Mouse (Mus musculus) intestine, postnatal 0 days (tissue): ENCODE results near the gene Gstp3. TPM values are rescaled to one million over a fixed set of nuclear protein-coding genes. Genes with fewer than 3 reads are reported as not detected.
"Not testable (repeated sequence)": the region's sequence is repeated elsewhere in the genome, so short reads cannot be mapped to it uniquely, and the experiment has no call there.

ENCODE experiments used
- ATAC-seq: fragments of 200-750 bp; cut with Nextera tagmentation; 2 replicates; pipeline ENCODE4 v1.8.0; 2017; ENCODE audit warnings: mild to moderate bottlenecking, moderate TSS enrichment, moderate library complexity
- H3K27ac ChIP-seq: fragments of 300-500 bp; sonication (generic); 2 replicates; pipeline ENCODE4 v1.5.1; 2014; ENCODE audit warnings: mild to moderate bottlenecking, low read depth, low read length, moderate library complexity
- H3K27me3 ChIP-seq: fragments of 300-500 bp; sonication (generic); replicated peaks from 2 replicates; pipeline ENCODE4 v1.6.1; 2014; ENCODE audit warnings: low read length, mixed read lengths; ENCODE audit not compliant: control insufficient read depth, insufficient read depth
- H3K36me3 ChIP-seq: fragments of 300-500 bp; sonication (generic); 2 replicates; pipeline ENCODE4 v1.6.1; 2014; ENCODE audit warnings: mild to moderate bottlenecking, moderate library complexity; ENCODE audit not compliant: control insufficient read depth, insufficient read depth
- H3K4me1 ChIP-seq: fragments of 300-500 bp; sonication (generic); replicated peaks from 2 replicates; pipeline ENCODE4 v1.6.1; 2014; ENCODE audit warnings: antibody characterized with exemption, low read length, mixed read lengths; ENCODE audit not compliant: control insufficient read depth, insufficient read depth
- H3K4me2 ChIP-seq: fragments of 300-500 bp; sonication (generic); replicated peaks from 2 replicates; pipeline ENCODE4 v1.6.1; 2014; ENCODE audit warnings: low read depth, mild to moderate bottlenecking, moderate library complexity
- H3K4me3 ChIP-seq: fragments of 300-500 bp; sonication (generic); 2 replicates; pipeline ENCODE4 v1.5.1; 2014; ENCODE audit warnings: low read depth, low read length
- H3K9ac ChIP-seq: fragments of 300-500 bp; sonication (generic); 2 replicates; pipeline ENCODE4 v1.6.1; 2014; ENCODE audit warnings: mild to moderate bottlenecking, low read depth, low read length
- H3K9me3 ChIP-seq: fragments of 300-500 bp; sonication (generic); 2 replicates; pipeline ENCODE4 v1.6.1; 2016; ENCODE audit warnings: mixed run types; ENCODE audit not compliant: control insufficient read depth
- CTCF ChIP-seq: sonication (generic); IDR thresholded peaks from 2 replicates; pipeline ENCODE4 v1.5.1; 2016; ENCODE audit warnings: low read depth, mild to moderate bottlenecking, control low read depth, antibody characterized with exemption, moderate library complexity
- WGBS: fragments of 180-500 bp; shearing (Covaris S2); extraction: QIAGEN DNeasy Blood & Tissue Kit; methylation state at CpG from one replicate; pipeline ENCODE4 v1.1.7; 2014; 5-methylcytosine and 5-hydroxymethylcytosine counted together
- polyA plus RNA-seq: library from polyadenylated mRNA; unstranded; fragments of >200 nt; fragmentation: Nextera tagmentation; extraction: Ambion mirVana; gene quantifications from 2 replicates; pipeline ENCODE4 v1.2.1, GENCODE M21; 2015

Gene Gstp3
- polyA plus RNA-seq, 1 experiment from 2014 or later = 68.7 TPM

DNA sequence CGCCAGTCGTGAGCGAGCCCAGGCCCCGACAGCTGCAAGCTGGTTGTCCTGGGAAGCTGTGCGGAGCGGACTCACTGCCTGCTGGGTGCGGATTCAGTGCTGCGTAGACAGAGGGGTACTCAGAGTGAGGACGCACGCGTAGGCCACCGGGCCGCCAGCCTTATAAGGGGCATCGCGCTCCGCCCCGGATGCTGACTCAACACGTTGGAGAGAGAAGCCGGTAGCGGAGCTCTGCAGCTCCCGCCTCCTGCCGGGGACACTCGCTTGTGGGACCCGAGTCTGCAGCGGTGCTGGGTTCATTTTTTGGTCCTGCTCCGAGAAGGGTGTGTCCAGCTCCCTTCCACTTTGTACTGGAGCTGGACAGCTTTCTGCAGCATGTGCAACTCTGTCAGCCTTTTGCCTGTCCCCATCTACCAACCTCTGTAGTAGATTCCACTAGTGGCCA is 21.6 kb downstream of the Gstp3 start, which contains the start of gene Gstp1:
Gene Gstp1 (minus strand): TSS at position 198 of the 445 bp plus-strand sequence.
- peak within 1 kb of the TSS; percentile 71 for H3K4me2 ChIP-seq
- peak; percentile 38 for ATAC-seq
- H3K27me3 ChIP-seq = no peaks in the 10 kb centered on the region
- peak within 1 kb of the TSS; percentile 59 for H3K9ac ChIP-seq
- peak within 1 kb of the TSS; percentile 65 for H3K27ac ChIP-seq
- no peaks in the 10 kb centered on the region for H3K9me3 ChIP-seq
- peak within 1 kb of the TSS; percentile 53 for H3K4me3 ChIP-seq
- peaks cover 8% of the 10 kb centered on the region; the same call in 1 of the 2 replicates for H3K4me1 ChIP-seq
- peak; percentile 56 for TF ChIP-seq CTCF
- no peaks in the 10 kb centered on the region for H3K36me3 ChIP-seq
- under 1% methylated on average over 26 of the region's 26 CpGs for WGBS

DNA sequence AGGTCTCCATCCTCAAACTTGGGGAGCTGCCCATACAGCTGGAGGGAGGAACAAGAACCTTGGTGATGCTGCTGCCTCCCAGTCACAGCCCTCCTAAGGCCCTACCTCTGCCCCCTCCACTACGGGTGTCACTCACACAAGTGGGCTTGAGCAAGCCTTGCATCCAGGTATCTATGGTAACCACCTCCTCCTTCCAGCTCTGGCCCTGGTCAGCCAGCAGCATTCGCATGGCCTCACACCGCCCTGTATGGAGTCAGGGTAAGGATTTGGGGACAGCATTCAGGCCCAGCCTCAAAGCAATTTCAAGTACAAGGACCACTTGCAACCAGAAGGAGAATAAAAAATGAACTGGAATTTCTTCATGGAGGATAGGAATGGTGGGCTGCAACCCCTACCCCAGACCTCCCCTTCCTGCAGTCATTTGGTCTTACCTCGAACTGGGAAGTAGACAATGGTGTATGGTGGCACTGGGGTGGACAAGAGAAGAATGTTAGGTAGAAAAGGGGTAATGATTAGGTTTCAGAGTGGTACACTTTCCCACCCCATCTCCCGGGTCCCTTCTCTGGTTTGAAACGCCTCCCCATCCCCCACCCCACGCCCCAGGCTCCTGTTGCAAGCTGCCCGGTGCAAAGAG is 22.1 kb downstream of the Gstp3 start:
- H3K9me3 ChIP-seq, H3K27me3 ChIP-seq, ATAC-seq, H3K36me3 ChIP-seq, H3K4me1 ChIP-seq: not testable (repeated sequence)
- Histone ChIP-seq H3K4me2 (peak overlapping the region; percentile 71), H3K4me3 (peak overlapping the region; percentile 53), H3K27ac (peak overlapping the region; percentile 65), H3K9ac (peak overlapping the region; percentile 59)
- 18% methylated on average over 7 of the region's 8 CpGs for WGBS

DNA sequence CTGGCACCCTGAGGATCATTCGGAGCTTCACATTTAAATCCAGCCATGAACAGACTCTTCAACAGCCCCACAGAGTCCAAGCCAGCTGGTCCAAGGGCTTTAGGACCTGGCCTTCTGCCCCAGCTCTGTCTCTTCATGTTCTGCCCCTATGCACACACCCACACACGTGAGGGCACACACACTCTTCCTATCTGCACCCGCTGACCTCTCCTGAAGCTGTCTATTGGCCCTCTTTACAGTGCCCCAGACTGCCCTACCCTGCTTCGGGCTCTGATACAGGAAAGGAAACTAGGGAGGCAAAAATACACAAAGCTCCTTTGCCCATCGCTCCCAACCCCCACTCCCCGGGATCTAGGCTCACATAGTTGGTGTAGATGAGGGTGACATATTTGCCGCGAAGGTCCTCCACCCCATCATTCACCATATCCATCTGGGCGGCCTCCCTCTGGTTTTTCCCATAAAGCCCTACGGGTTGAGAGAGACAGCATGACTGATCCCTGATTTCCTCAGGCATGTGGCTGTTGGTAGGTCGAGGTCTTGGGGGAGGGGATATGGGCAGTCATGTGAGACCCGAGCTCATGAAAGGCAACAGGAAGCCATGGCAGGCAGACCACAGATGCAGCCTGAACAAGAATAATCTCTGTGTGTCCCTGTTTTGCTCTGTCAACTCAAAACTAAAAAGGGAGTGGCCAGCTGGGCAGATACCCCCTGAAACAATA is 22.9 kb downstream of the Gstp3 start:
- 50% methylated on average over 12 of the region's 12 CpGs for WGBS
- peak; percentile 87 for ATAC-seq
- Histone ChIP-seq H3K4me3 (peak overlapping the region; percentile 16), H3K9ac (no peak overlapping the region), H3K27ac (peak overlapping the region; percentile 74), H3K9me3 (no peaks in the 10 kb centered on the region), H3K4me1 (0 out of 2 replicates have a peak, but pooled peaks cover 3% of the 10 kb centered on the region), H3K27me3 (no peaks in the 10 kb centered on the region), H3K36me3 (no peaks in the 10 kb centered on the region), H3K4me2 (peak overlapping the region; percentile 55)
- TF ChIP-seq CTCF = no peak

DNA sequence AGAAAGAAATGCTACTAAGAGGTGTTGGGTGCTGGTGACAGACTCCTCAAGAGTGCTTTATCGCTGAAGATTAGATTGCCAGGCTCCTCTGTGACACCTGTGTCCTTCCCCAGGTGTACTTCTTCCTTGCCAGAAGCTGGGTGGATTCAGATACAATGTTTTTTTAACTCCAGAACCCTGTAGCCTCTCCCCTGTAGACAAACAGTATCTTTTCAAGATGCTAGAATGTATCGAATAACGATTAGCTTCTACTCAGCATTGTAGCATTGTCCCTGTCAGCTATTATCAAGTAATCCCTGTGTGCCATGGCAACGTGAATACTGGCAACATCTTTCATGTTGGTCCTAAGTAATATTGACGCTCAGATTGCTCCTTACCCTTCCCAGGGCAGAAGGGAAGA is 25.6 kb downstream of the Gstp3 start:
- H3K4me2 ChIP-seq = no peak overlapping the region
- no peaks in the 10 kb centered on the region for H3K27me3 ChIP-seq
- no peaks in the 10 kb centered on the region for H3K9me3 ChIP-seq
- 0 out of 2 replicates have a peak, but pooled peaks cover 3% of the 10 kb centered on the region for H3K4me1 ChIP-seq
- 35% methylated on average over 5 of the region's 5 CpGs for WGBS
- peak overlapping the region; percentile 57; the same call in 1 of the 2 replicates for H3K27ac ChIP-seq
- H3K4me3 ChIP-seq = no peak overlapping the region
- no peaks in the 10 kb centered on the region for H3K36me3 ChIP-seq
- 0 out of 2 replicates have a peak overlapping the region, but pooled peaks have one; percentile 1 for H3K9ac ChIP-seq
- no peak for ATAC-seq
- TF ChIP-seq CTCF = no peak

DNA sequence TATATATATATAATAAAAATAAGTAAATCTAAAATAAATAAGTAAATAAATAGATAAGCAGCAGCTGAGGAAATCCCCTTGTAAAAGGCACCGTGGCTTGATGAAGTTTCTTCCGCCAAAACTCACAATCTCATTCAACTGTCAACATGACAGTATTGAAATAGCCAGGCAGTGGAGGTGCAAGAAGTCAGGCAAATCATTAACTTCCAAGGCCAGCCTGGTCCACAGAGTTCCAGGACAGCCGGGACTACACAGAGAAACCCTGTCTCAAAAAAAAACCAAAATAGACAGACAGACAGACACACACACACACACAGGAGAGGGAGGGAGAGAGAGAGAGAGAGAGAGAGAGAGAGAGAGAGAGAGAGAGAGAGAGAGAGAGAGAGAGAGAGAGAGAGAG is 26.1 kb downstream of the Gstp3 start:
- Histone ChIP-seq H3K4me3 (no peak overlapping the region), H3K4me2 (no peak overlapping the region; the same call in 1 of the 2 replicates), H3K4me1 (0 out of 2 replicates have a peak, but pooled peaks cover 3% of the 10 kb centered on the region), H3K27me3 (no peaks in the 10 kb centered on the region), H3K9ac (no peak overlapping the region), H3K9me3 (no peaks in the 10 kb centered on the region), H3K27ac (peak overlapping the region; percentile 57; the same call in 1 of the 2 replicates), H3K36me3 (no peaks in the 10 kb centered on the region)
- TF ChIP-seq CTCF = no peak
- peak; percentile 35; the same call in 1 of the 2 replicates for ATAC-seq
- 28% methylated on average over 3 of the region's 3 CpGs for WGBS

DNA sequence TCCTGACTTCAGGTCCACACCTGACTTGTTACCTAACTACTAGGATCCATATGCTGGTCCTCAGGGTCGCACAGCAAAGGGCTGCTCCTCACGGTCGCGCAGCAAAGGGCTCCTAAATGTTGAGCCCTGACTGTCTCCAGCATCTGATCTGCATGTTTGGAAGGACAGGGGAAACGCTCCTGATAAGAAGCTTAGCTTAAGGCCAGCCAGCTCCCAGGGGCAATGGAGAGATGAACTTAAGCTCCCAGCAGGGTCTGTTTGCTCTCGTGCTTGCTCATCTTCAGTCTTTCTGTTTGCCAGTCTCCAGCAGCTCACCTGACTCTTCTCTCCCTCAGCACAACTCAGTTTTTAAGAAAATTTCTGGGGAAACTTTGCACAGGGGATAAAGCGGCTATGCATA is 26.7 kb downstream of the Gstp3 start:
- Histone ChIP-seq H3K27ac (peak overlapping the region; percentile 50; the same call in 1 of the 2 replicates), H3K27me3 (no peaks in the 10 kb centered on the region), H3K36me3 (no peaks in the 10 kb centered on the region), H3K4me3 (no peak overlapping the region), H3K9me3 (no peaks in the 10 kb centered on the region), H3K9ac (no peak overlapping the region), H3K4me1 (0 out of 2 replicates have a peak, but pooled peaks cover 3% of the 10 kb centered on the region), H3K4me2 (no peak overlapping the region)
- ATAC-seq = no peak
- WGBS = 64% methylated on average over 7 of the region's 7 CpGs
- TF ChIP-seq CTCF = no peak
